Mouse (Mus musculus): ENCODE measurements around the gene Uqcr11.

DNA sequence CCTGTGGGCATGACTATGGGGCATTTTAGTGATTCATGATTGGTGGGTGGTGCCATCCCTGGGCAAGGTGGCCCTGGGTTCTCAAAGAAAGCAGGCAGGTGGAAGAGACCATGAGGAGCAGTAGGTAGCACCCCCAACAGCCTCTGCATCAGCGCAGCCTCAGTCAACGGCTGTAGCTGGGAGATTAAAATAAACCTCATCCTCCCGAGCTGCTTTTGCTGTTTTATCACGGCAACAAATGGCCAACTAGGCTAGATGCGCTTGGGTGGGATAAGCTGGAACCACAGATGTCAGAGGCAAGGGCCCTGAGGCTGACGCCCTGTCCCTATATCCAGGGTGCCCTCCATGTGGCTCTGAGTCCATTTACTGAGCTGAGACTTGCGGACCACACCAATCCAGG is 21.9 kb downstream of the Uqcr11 start:
- TF ChIP-seq POLR2A (IDR thresholded peaks at IDR 0.05; ENCODE audit: borderline replicate concordance, insufficient read depth, low read length) = no peak
- TF ChIP-seq CTCF (IDR thresholded peaks at IDR 0.05; ENCODE audit: borderline replicate concordance, insufficient read depth, low read depth, low read length) = no peak
